Mouse (Mus musculus) forebrain, embryonic 14.5 days (tissue): ENCODE results near the gene Mgrn1. TPM values are rescaled to one million over a fixed set of nuclear protein-coding genes. Genes with fewer than 3 reads are reported as not detected.

ENCODE experiments used
- ATAC-seq: fragments of 200-750 bp; cut with Nextera tagmentation; 2 replicates; pipeline ENCODE4 v1.8.0; 2017; ENCODE audit warnings: mild to moderate bottlenecking, moderate library complexity
- DNase-seq: peaks from one replicate; pipeline ENCODE4 v3.0.0-alpha.2; 2015; ENCODE audit warnings: low spot score
- H3K27ac ChIP-seq: fragments of 300-500 bp; sonication (generic); 2 replicates; pipeline ENCODE4 v1.5.1; 2014; ENCODE audit warnings: low read depth, mild to moderate bottlenecking, control low read depth, low read length, moderate library complexity
- H3K27me3 ChIP-seq: fragments of 300-500 bp; sonication (generic); replicated peaks from 2 replicates; pipeline ENCODE4 v1.6.1; 2014; ENCODE audit warnings: low read length, control low read depth, mixed read lengths; ENCODE audit not compliant: control insufficient read depth, insufficient read depth
- H3K36me3 ChIP-seq: fragments of 300-500 bp; sonication (generic); 2 replicates; pipeline ENCODE4 v1.6.1; 2014; ENCODE audit warnings: low read length, control low read depth; ENCODE audit not compliant: control insufficient read depth, insufficient read depth
- H3K4me1 ChIP-seq: fragments of 300-500 bp; sonication (generic); 2 replicates; pipeline ENCODE4 v1.6.1; 2014; ENCODE audit warnings: antibody characterized with exemption, low read length, control low read depth; ENCODE audit not compliant: control insufficient read depth, insufficient read depth
- H3K4me2 ChIP-seq: fragments of 300-500 bp; sonication (generic); 2 replicates; pipeline ENCODE4 v1.6.1; 2014; ENCODE audit warnings: mild to moderate bottlenecking, control low read depth, low read length
- H3K4me3 ChIP-seq: fragments of 300-500 bp; sonication (generic); 2 replicates; pipeline ENCODE4 v1.5.1; 2014; ENCODE audit warnings: low read depth, low read length, control low read depth
- H3K9ac ChIP-seq: fragments of 300-500 bp; sonication (generic); 2 replicates; pipeline ENCODE4 v1.6.1; 2014; ENCODE audit warnings: mild to moderate bottlenecking, low read length, control low read depth, moderate library complexity
- H3K9me3 ChIP-seq: fragments of 300-500 bp; sonication (generic); replicated peaks from 2 replicates; pipeline ENCODE4 v1.6.1; 2016; ENCODE audit warnings: low read length, control low read depth, mixed read lengths; ENCODE audit not compliant: control insufficient read depth
- WGBS: fragments of 180-500 bp; shearing (Covaris S2); extraction: QIAGEN DNeasy Blood & Tissue Kit; methylation state at CpG from one replicate; pipeline ENCODE4 v1.1.7; 2014; 5-methylcytosine and 5-hydroxymethylcytosine counted together
- polyA plus RNA-seq: library from polyadenylated mRNA; unstranded; fragments of >200 nt; fragmentation: Nextera tagmentation; extraction: Ambion mirVana; gene quantifications from 2 replicates; pipeline ENCODE4 v1.2.1, GENCODE M21; 2014

Gene Mgrn1
- polyA plus RNA-seq, 1 experiment from 2014 or later, result 85.3 TPM

DNA sequence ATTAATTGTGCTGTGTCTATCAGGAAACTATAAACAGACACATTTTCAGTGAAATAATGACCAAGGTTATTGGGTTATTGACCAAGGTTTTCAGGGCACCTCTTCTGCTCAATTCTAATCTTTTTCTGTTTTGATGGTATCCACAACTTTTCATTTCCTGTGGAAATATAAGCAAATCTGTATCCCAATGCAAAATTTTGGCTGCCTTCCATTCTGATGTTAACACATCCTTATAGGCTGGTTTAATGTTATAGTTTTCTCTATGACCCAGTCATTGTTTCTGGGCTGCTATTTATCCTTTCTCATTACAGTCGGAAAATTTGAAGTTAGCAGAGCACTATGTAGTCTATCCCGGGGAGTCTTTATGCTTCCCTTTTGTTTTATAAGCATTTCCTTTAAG is 13.7 kb downstream of the Mgrn1 start:
- no peaks in the 10 kb centered on the region for H3K36me3 ChIP-seq
- no peaks in the 10 kb centered on the region for H3K4me1 ChIP-seq
- DNase-seq (no peak), ATAC-seq (no peak)
- H3K27ac ChIP-seq, result no peak overlapping the region
- H3K9ac ChIP-seq, result no peak overlapping the region
- no peaks in the 10 kb centered on the region for H3K9me3 ChIP-seq
- no peak overlapping the region for H3K4me2 ChIP-seq
- 75% methylated on average over 2 of the region's 2 CpGs for WGBS
- no peaks in the 10 kb centered on the region for H3K27me3 ChIP-seq
- H3K4me3 ChIP-seq, result no peak overlapping the region

DNA sequence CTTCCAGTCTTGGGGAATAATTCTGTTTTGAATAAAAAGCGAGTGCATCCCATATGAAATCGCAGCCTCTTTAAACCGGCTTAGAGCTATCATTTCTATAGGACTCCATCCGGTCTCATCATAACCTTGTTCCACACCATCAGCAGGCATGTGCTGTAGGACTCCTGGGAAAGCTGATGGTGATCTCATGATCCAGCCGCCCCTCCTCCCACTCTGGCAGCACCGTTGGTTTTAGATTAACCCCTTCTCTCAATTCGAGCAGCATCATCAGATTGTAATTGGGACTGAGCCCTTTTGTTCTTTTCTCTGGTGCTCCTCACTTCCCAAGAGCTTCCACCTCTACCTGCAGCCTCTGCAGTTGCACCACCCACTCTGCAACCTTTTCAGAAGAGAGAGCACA is 15.1 kb downstream of the Mgrn1 start:
- DNase-seq (no peak), ATAC-seq (no peak)
- Histone ChIP-seq H3K27ac (no peak overlapping the region), H3K9ac (no peak overlapping the region), H3K4me3 (no peak overlapping the region), H3K4me2 (no peak overlapping the region), H3K9me3 (no peaks in the 10 kb centered on the region), H3K27me3 (no peaks in the 10 kb centered on the region), H3K36me3 (no peaks in the 10 kb centered on the region), H3K4me1 (no peaks in the 10 kb centered on the region)
- 55% methylated on average over 7 of the region's 7 CpGs for WGBS

DNA sequence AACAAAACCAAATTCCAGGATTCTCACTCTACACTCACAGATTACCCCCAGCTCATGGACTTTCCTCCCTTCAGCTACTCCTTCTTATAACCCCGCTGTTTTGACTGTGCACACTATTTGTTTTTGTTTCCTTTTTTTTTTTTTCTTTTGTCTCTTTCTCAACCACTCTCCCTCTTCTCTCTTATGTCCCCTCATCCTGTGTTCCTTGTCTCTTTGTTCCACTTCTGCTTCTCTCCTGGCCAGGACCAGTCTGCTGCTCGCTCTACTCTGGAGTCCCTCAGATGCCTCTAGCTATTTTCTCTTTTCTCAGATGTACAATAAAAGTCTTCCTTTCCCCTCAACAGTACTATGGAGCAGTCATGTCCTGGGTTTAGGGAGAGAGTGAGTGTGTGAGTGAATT is 16.3 kb downstream of the Mgrn1 start:
- WGBS, result 80% methylated on average over 2 of the region's 2 CpGs
- H3K4me1 ChIP-seq, result no peaks in the 10 kb centered on the region
- H3K36me3 ChIP-seq, result no peaks in the 10 kb centered on the region
- H3K4me2 ChIP-seq, result no peak overlapping the region
- H3K27ac ChIP-seq, result no peak overlapping the region
- no peak overlapping the region for H3K9ac ChIP-seq
- ATAC-seq, result no peak
- DNase-seq, result no peak
- no peaks in the 10 kb centered on the region for H3K9me3 ChIP-seq
- no peaks in the 10 kb centered on the region for H3K27me3 ChIP-seq
- H3K4me3 ChIP-seq, result no peak overlapping the region

- H3K27me3 ChIP-seq, result no peaks in the 10 kb centered on the region
- no peaks in the 10 kb centered on the region for H3K36me3 ChIP-seq
- H3K9me3 ChIP-seq, result no peaks in the 10 kb centered on the region
- 91% methylated on average over 6 of the region's 6 CpGs for WGBS
- no peaks in the 10 kb centered on the region for H3K4me1 ChIP-seq
- no peak overlapping the region for H3K9ac ChIP-seq
- DNase-seq (no peak), ATAC-seq (no peak)
- H3K27ac ChIP-seq, result no peak overlapping the region
- no peak overlapping the region for H3K4me3 ChIP-seq
- no peak overlapping the region for H3K4me2 ChIP-seq
These were observed 17.5 kb downstream of the Mgrn1 start for GRCm38 (mm10) chr16:4903491-4904102.

- H3K4me2 ChIP-seq, result no peak overlapping the region
- no peak overlapping the region for H3K9ac ChIP-seq
- no peak for ATAC-seq
- no peak overlapping the region for H3K4me3 ChIP-seq
- WGBS, result 87% methylated on average over 3 of the region's 3 CpGs
- no peak for DNase-seq
- H3K36me3 ChIP-seq, result peaks cover 5% of the 10 kb centered on the region
- H3K27ac ChIP-seq, result no peak overlapping the region
- H3K9me3 ChIP-seq, result no peaks in the 10 kb centered on the region
- no peaks in the 10 kb centered on the region for H3K4me1 ChIP-seq
- H3K27me3 ChIP-seq, result no peaks in the 10 kb centered on the region
These were observed 18.8 kb downstream of the Mgrn1 start for GRCm38 (mm10) chr16:4904878-4905277.

DNA sequence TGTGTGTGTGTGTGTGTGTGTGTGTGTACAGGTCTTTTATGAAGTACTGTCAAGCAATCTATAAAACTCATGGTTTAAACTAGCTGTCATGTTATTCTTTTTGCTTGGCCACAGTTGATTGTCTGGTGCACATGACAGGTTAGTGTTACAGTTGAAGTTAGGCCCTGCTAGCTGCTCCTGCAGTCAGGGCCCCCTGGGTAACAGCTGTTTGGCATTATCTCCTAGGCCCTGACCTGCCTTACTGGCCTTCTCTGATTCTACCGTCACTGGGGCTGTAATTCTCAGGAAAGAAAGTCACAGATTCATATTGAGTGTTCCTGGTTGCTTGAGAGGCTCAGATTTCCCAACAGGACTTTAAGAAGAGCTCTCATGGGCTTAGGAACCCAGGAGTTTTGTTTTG is 19.5 kb downstream of the Mgrn1 start:
- 78% methylated on average over 1 of the region's 1 CpGs for WGBS
- H3K9ac ChIP-seq, result no peak overlapping the region
- H3K36me3 ChIP-seq, result peaks cover 7% of the 10 kb centered on the region
- H3K4me2 ChIP-seq, result no peak overlapping the region
- no peak overlapping the region for H3K27ac ChIP-seq
- ATAC-seq (no peak), DNase-seq (no peak)
- no peaks in the 10 kb centered on the region for H3K27me3 ChIP-seq
- H3K4me3 ChIP-seq, result no peak overlapping the region
- no peaks in the 10 kb centered on the region for H3K9me3 ChIP-seq
- H3K4me1 ChIP-seq, result no peaks in the 10 kb centered on the region

DNA sequence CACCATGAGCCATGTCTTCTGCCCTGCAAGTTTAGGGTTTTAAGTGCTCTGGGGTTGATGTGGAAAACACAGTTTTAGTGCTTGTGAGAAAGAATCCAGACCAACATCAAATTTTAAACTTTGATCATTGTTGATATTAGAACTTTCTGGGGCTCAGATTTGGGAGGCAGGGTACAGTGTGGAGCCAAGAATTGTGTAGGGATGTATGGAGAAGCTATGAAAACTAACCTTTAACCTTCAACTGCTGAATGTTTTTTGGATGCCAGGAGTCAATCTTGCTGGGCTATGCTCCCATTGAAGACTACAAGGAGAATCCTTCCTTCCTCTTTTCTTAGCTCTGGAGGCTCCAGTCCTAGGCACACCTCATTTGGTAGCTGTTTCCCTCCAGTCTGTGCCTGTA is 20.5 kb downstream of the Mgrn1 start:
- DNase-seq, result no peak
- ATAC-seq, result no peak
- Histone ChIP-seq H3K9me3 (no peaks in the 10 kb centered on the region), H3K27ac (no peak overlapping the region), H3K9ac (no peak overlapping the region), H3K36me3 (peaks cover 15% of the 10 kb centered on the region), H3K4me3 (no peak overlapping the region), H3K4me2 (no peak overlapping the region), H3K27me3 (no peaks in the 10 kb centered on the region), H3K4me1 (no peaks in the 10 kb centered on the region)

GRCm38 (mm10) chr16:4907386-4907785 is 21.3 kb downstream of the Mgrn1 start:
- Histone ChIP-seq H3K4me1 (no peaks in the 10 kb centered on the region), H3K4me2 (no peak overlapping the region), H3K36me3 (peaks cover 19% of the 10 kb centered on the region), H3K9ac (no peak overlapping the region), H3K4me3 (no peak overlapping the region), H3K27ac (no peak overlapping the region), H3K27me3 (no peaks in the 10 kb centered on the region), H3K9me3 (no peaks in the 10 kb centered on the region)
- 79% methylated on average over 2 of the region's 2 CpGs for WGBS
- DNase-seq (no peak), ATAC-seq (no peak)

DNA sequence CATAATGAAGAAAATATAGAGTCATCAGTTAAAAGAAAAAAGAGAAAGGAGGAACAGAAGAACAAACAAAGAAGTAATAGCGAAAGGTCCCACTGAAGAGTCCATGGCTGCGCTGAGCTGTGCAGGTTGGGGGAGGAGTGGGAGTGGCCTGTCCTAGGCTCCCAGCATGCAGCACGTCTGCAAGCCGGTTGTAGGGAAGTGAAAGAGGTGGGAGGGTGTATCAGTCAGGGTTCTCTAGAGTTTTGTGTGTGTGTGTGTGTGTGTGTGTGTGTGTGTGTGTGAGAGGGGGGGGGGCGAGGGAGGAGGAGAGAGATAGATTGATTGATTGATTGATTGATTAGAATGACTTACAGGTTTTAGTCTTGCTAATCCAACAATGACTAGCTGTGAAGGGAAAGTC is 21.9 kb downstream of the Mgrn1 start:
- Histone ChIP-seq H3K4me1 (no peaks in the 10 kb centered on the region), H3K4me3 (no peak overlapping the region), H3K9me3 (no peaks in the 10 kb centered on the region), H3K36me3 (peaks cover 24% of the 10 kb centered on the region), H3K4me2 (no peak overlapping the region), H3K27me3 (no peaks in the 10 kb centered on the region), H3K9ac (no peak overlapping the region), H3K27ac (no peak overlapping the region)
- ATAC-seq (no peak), DNase-seq (no peak)
- 54% methylated on average over 5 of the region's 5 CpGs for WGBS
